Mouse (Mus musculus): ENCODE results near the gene Cep135.
A peak's percentile ranks its signal among the peaks of the same experiment; 100 is the strongest.

Gene Cep135

DNA sequence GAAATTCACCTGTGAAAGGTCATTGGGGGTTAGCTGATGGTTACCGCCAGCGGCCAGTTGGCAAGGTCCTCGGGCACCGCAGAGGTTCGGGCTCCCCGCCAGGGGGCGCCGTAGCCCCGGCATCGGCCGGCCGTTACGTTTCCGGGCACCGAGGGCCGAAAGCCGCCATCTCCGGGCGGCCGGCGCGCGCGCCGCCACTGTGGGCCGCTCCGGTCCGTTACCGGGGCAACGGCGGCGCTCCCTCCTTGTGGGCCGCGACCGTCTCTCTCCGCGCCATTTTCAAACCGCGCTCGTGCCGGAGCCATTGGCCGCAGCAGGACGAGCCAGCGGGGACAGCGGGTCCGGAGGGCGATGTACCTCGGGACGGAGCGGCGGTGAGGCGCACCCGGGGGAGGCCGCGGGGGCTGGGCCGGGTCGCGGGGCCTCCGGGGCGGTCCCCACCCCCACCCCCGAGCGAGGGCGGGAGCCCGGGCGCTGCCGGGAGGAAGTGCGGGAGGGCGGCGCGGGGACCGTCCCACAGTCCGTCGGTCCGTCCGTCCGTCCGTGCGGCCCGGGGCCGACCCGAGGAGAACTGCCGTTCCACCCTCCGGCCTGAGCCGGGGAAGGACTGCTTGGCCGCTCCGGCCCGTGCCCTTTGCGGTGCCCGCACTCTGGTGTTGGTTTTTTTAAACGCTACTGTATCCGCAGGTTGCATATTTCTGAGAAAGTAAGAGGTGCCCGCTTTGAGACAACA, at the start of gene Cep135:
Gene Cep135, plus strand, starts transcription at position 148 of the 733 bp plus-strand sequence.
- Histone ChIP-seq H3K36me3 (ENCODE audit: insufficient read depth, low read length) (peaks cover 17% of the 10 kb centered on the region), H3K4me1 (replicated peaks; ENCODE audit: low read depth, low read length) (peaks cover 14% of the 10 kb centered on the region), H3K9me3 (ENCODE audit: low read length) (no peaks in the 10 kb centered on the region), H3K4me3 (replicated peaks; ENCODE audit: low read length) (peak within 1 kb of the TSS; percentile 92), H3K27me3 (ENCODE audit: insufficient read depth, low read length) (no peaks in the 10 kb centered on the region)
- TF ChIP-seq NANOG (IDR thresholded peaks at IDR 0.05; ENCODE audit: borderline replicate concordance, low read length), result no peak
- peak; percentile 19; the same call in 1 of the 2 replicates for TF ChIP-seq CTCF (conservative IDR thresholded peaks at IDR 0.05; ENCODE audit: low read length)

GRCm38 (mm10) chr5:76540181-76540580, 48.3 kb upstream of the Cep135 start:
- Histone ChIP-seq H3K9me3 (ENCODE audit: low read length) (no peaks in the 10 kb centered on the region), H3K4me3 (replicated peaks; ENCODE audit: low read length) (no peak overlapping the region), H3K36me3 (ENCODE audit: insufficient read depth, low read length) (peaks cover 92% of the 10 kb centered on the region), H3K27me3 (ENCODE audit: insufficient read depth, low read length) (no peaks in the 10 kb centered on the region), H3K4me1 (replicated peaks; ENCODE audit: low read depth, low read length) (peaks cover 22% of the 10 kb centered on the region)
- TF ChIP-seq POU5F1 (IDR thresholded peaks at IDR 0.05; ENCODE audit: borderline replicate concordance, low read length) (no peak), NANOG (IDR thresholded peaks at IDR 0.05; ENCODE audit: borderline replicate concordance, low read length) (peak; percentile 4; the same call in 1 of the 2 replicates)

DNA sequence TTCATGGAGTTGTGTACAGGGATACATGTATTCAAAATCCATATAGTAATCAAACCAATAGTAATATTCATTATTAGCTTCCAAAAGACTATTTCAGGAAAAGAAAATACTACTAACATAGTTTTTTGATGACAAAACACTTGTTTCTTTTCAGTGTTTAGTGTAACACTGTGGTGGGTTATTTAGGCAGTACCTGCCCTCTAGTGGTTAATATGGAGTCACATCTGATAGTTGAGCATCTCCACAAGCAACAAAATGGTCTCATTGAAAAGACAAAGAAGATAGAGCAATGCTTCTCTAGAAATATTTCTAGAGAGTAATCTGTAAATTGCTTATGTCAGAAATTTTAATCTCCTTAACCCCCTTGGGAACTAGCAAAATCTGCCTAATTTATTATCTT, 47.7 kb upstream of the Cep135 start:
- Histone ChIP-seq H3K4me3 (replicated peaks; ENCODE audit: low read length) (no peak overlapping the region), H3K36me3 (ENCODE audit: insufficient read depth, low read length) (peaks cover 92% of the 10 kb centered on the region), H3K27me3 (ENCODE audit: insufficient read depth, low read length) (no peaks in the 10 kb centered on the region), H3K9me3 (ENCODE audit: low read length) (no peaks in the 10 kb centered on the region), H3K4me1 (replicated peaks; ENCODE audit: low read depth, low read length) (peaks cover 22% of the 10 kb centered on the region)
- TF ChIP-seq NANOG (IDR thresholded peaks at IDR 0.05; ENCODE audit: borderline replicate concordance, low read length) (no peak), CTCF (conservative IDR thresholded peaks at IDR 0.05; ENCODE audit: low read length) (peak; percentile 38)

GRCm38 (mm10) chr5:76543200-76543599, 45.3 kb upstream of the Cep135 start:
- H3K27me3 ChIP-seq (ENCODE audit: insufficient read depth, low read length), result no peaks in the 10 kb centered on the region
- peaks cover 84% of the 10 kb centered on the region for H3K36me3 ChIP-seq (ENCODE audit: insufficient read depth, low read length)
- H3K4me3 ChIP-seq (replicated peaks; ENCODE audit: low read length), result no peak overlapping the region
- peaks cover 17% of the 10 kb centered on the region for H3K4me1 ChIP-seq (replicated peaks; ENCODE audit: low read depth, low read length)
- TF ChIP-seq NANOG (IDR thresholded peaks at IDR 0.05; ENCODE audit: borderline replicate concordance, low read length) (no peak), POU5F1 (IDR thresholded peaks at IDR 0.05; ENCODE audit: borderline replicate concordance, low read length) (no peak), CTCF (conservative IDR thresholded peaks at IDR 0.05; ENCODE audit: low read length) (no peak)
- H3K9me3 ChIP-seq (ENCODE audit: low read length), result no peaks in the 10 kb centered on the region

DNA sequence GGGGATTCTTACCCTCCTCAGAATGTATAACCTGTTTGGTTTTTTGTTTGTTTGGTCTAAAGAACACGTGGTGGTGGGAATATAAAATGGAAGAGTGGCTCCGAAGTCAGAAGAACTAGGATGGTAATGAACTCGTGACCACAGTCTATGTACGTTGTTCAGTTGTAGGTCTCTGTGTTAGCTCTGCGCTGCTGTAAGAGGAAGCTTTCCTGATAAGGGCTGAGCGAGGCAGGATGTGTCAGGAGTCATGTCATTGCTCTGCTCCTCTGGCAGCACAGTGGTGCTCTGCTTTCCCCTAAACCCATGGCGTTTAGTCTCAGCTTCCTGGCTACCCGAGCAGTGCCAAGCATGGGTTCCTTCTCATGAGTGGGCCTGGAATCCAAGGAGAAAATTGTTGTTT, 38.1 kb upstream of the Cep135 start:
- Histone ChIP-seq H3K36me3 (ENCODE audit: insufficient read depth, low read length) (peaks cover 63% of the 10 kb centered on the region), H3K4me1 (replicated peaks; ENCODE audit: low read depth, low read length) (no peaks in the 10 kb centered on the region), H3K9me3 (ENCODE audit: low read length) (no peaks in the 10 kb centered on the region), H3K27me3 (ENCODE audit: insufficient read depth, low read length) (no peaks in the 10 kb centered on the region), H3K4me3 (replicated peaks; ENCODE audit: low read length) (no peak overlapping the region)
- TF ChIP-seq CTCF (conservative IDR thresholded peaks at IDR 0.05; ENCODE audit: low read length) (no peak), POU5F1 (IDR thresholded peaks at IDR 0.05; ENCODE audit: borderline replicate concordance, low read length) (no peak), NANOG (IDR thresholded peaks at IDR 0.05; ENCODE audit: borderline replicate concordance, low read length) (no peak)

GRCm38 (mm10) chr5:76565321-76565720, 23.2 kb upstream of the Cep135 start:
- Histone ChIP-seq H3K9me3 (ENCODE audit: low read length) (peaks cover 5% of the 10 kb centered on the region), H3K4me1 (replicated peaks; ENCODE audit: low read depth, low read length) (no peaks in the 10 kb centered on the region), H3K4me3 (replicated peaks; ENCODE audit: low read length) (no peak overlapping the region), H3K36me3 (ENCODE audit: insufficient read depth, low read length) (peaks cover 77% of the 10 kb centered on the region), H3K27me3 (ENCODE audit: insufficient read depth, low read length) (no peaks in the 10 kb centered on the region)
- no peak for TF ChIP-seq NANOG (IDR thresholded peaks at IDR 0.05; ENCODE audit: borderline replicate concordance, low read length)
- TF ChIP-seq POU5F1 (IDR thresholded peaks at IDR 0.05; ENCODE audit: borderline replicate concordance, low read length), result no peak
- peak; percentile 98 for TF ChIP-seq CTCF (conservative IDR thresholded peaks at IDR 0.05; ENCODE audit: low read length)

- H3K9me3 ChIP-seq (ENCODE audit: low read length), result peaks cover 17% of the 10 kb centered on the region
- no peaks in the 10 kb centered on the region for H3K27me3 ChIP-seq (ENCODE audit: insufficient read depth, low read length)
- H3K4me3 ChIP-seq (replicated peaks; ENCODE audit: low read length), result no peak overlapping the region
- peaks cover 17% of the 10 kb centered on the region for H3K36me3 ChIP-seq (ENCODE audit: insufficient read depth, low read length)
- TF ChIP-seq CTCF (conservative IDR thresholded peaks at IDR 0.05; ENCODE audit: low read length) (peak; percentile 8; the same call in 1 of the 2 replicates), POU5F1 (IDR thresholded peaks at IDR 0.05; ENCODE audit: borderline replicate concordance, low read length) (no peak), NANOG (IDR thresholded peaks at IDR 0.05; ENCODE audit: borderline replicate concordance, low read length) (no peak)
- H3K4me1 ChIP-seq (replicated peaks; ENCODE audit: low read depth, low read length), result no peaks in the 10 kb centered on the region
These were observed 14.2 kb upstream of the Cep135 start for GRCm38 (mm10) chr5:76574251-76574650.

GRCm38 (mm10) chr5:76577026-76577425, 11.5 kb upstream of the Cep135 start:
- H3K36me3 ChIP-seq (ENCODE audit: insufficient read depth, low read length), result no peaks in the 10 kb centered on the region
- H3K4me1 ChIP-seq (replicated peaks; ENCODE audit: low read depth, low read length), result no peaks in the 10 kb centered on the region
- no peak overlapping the region for H3K4me3 ChIP-seq (replicated peaks; ENCODE audit: low read length)
- H3K27me3 ChIP-seq (ENCODE audit: insufficient read depth, low read length), result no peaks in the 10 kb centered on the region
- TF ChIP-seq POU5F1 (IDR thresholded peaks at IDR 0.05; ENCODE audit: borderline replicate concordance, low read length) (no peak), CTCF (conservative IDR thresholded peaks at IDR 0.05; ENCODE audit: low read length) (no peak), NANOG (IDR thresholded peaks at IDR 0.05; ENCODE audit: borderline replicate concordance, low read length) (no peak)
- H3K9me3 ChIP-seq (ENCODE audit: low read length), result peaks cover 18% of the 10 kb centered on the region

DNA sequence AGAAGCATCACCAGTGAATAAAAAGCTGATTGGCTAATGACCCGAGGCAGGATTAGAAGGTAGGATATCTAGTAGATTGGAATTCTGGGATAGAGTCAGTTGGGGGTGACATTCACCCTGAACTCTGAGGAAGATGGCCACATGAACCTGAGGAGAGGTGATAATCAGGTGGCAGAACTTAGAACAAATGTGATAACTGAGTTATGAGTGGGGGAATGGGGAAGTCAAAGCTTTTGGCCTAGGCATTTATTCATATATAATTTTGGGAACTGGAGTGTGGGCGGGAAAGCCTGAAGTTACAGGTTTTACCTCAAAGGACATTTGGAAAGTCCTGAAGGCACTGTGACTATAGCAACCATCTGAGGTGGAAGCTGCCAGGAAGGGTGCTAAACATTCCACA, 3.1 kb upstream of the Cep135 start:
- H3K4me3 ChIP-seq (replicated peaks; ENCODE audit: low read length), result no peak overlapping the region
- H3K27me3 ChIP-seq (ENCODE audit: insufficient read depth, low read length), result no peaks in the 10 kb centered on the region
- TF ChIP-seq CTCF (conservative IDR thresholded peaks at IDR 0.05; ENCODE audit: low read length), result no peak
- TF ChIP-seq NANOG (IDR thresholded peaks at IDR 0.05; ENCODE audit: borderline replicate concordance, low read length), result no peak
- TF ChIP-seq POU5F1 (IDR thresholded peaks at IDR 0.05; ENCODE audit: borderline replicate concordance, low read length), result no peak
- H3K4me1 ChIP-seq (replicated peaks; ENCODE audit: low read depth, low read length), result peaks cover 14% of the 10 kb centered on the region
- no peaks in the 10 kb centered on the region for H3K36me3 ChIP-seq (ENCODE audit: insufficient read depth, low read length)
- H3K9me3 ChIP-seq (ENCODE audit: low read length), result no peaks in the 10 kb centered on the region

Data from E14TG2a.4 (cell line).